Mouse (Mus musculus) adrenal gland, postnatal 4 days (tissue): ENCODE data around the gene Mphosph9. TPM values are rescaled to one million over a fixed set of nuclear protein-coding genes. Genes with fewer than 3 reads are reported as not detected.
"Not testable (repeated sequence)": the region's sequence is repeated elsewhere in the genome, so short reads cannot be mapped to it uniquely, and the experiment has no call there.

ENCODE experiments used
- DNase-seq, 2 experiments: peaks; one replicate each; pipeline ENCODE4 v3.0.0; 2021 to 2022; ENCODE audit warnings: low spot score in 2 of 2, mixed read lengths in 2 of 2
- total RNA-seq, 2 experiments: library from RNA; stranded (reverse); gene quantifications; 2 replicates each; pipeline ENCODE4 v1.2.3; 2021

Mphosph9 gene
- total RNA-seq, 2 experiments from 2014 or later, result 10.4 to 11.7 TPM

- peak; percentile 24 to 46 for DNase-seq
These were observed 21.4 kb upstream of the Mphosph9 start for GRCm38 (mm10) chr5:124349196-124349595.

- no peak for DNase-seq
These were observed 15.1 kb upstream of the Mphosph9 start for GRCm38 (mm10) chr5:124342897-124343296.

- DNase-seq, result not testable (repeated sequence)
These were observed 14.1 kb upstream of the Mphosph9 start for GRCm38 (mm10) chr5:124341753-124342339.

DNA sequence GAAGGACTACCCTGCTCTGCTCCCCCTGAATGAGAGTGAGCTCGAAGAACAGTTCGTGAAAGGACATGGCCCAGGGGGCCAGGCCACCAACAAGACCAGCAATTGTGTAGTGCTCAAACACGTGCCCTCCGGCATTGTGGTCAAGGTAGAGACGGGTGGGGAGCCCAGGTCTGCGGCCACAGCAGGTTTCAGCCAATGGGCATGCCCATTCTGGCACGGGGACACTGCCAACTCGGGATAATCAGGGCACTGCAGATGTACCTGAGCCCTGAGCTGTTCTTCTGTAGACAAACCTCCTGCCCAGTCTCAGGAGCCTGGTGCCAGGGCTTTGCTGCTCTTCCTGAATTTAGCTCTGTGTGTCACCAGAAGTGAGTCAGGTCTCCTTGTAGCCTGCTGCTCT, 11.0 kb upstream of the Mphosph9 start:
- DNase-seq, result no peak

- DNase-seq, result no peak
These were observed 10.1 kb upstream of the Mphosph9 start for GRCm38 (mm10) chr5:124337909-124338308.

- no peak for DNase-seq
These were observed 9.3 kb upstream of the Mphosph9 start for GRCm38 (mm10) chr5:124337103-124337502.

DNA sequence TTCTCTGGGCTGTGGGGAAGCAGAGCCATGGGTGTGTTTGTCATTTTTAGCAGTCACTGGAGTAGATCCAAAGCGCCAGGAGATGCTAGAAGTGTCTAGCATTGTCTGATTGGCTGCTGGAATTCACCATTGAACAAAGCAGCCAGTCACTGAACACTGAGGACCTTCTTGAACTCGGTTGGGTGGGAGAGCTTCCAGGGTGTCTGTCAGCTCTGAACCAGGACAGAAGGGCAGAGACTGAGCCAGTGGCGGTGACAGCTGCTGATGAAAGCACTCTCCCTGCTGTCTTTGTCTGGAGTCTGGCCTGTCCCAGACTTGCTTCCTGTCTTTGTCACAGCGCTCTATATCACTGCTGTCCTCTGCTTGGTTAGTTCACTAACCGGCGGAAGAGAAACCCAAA, 6.6 kb upstream of the Mphosph9 start:
- no peak for DNase-seq

DNA sequence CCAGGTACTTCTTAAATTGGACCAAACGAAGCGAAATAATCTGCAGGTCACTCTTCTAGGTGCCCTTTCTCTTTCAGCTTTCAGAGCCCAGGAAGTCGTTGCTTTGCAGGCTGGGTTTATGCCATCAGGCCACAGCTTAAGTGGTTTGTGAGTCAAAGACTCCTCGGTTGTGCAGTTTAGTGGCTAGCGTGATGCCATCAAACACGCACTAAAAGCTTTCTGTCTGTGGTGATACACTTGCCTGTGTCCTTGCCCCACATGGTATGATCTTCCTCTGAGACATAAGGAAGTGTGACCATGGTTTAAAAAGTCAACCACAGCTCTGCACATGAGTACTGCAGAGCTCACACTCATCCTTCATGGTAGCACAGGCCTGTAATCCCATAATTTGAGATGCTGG, 2.3 kb upstream of the Mphosph9 start:
- no peak for DNase-seq

DNA sequence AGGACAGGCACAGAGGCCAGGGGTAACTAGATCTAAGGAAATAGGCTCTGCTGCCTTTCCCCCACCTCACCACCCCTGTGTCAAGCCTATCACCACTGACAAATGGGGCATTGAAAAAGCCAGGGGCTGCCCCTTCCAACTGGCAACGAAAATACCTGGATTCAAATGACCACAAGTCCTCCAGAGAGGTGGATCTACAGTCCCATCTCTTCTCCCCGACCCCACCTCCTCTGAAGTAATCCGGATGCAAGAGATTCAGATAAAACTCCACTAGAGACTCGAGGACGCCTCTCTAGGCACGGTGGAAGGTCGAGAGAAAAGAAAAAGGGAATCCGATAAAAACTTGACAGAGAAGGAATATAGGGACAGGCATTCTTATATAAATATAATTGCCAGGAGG, 943 bp downstream of the Mphosph9 start:
- no peak for DNase-seq

GRCm38 (mm10) chr5:124317648-124318047, 10.1 kb downstream of the Mphosph9 start:
- DNase-seq, result no peak

DNA sequence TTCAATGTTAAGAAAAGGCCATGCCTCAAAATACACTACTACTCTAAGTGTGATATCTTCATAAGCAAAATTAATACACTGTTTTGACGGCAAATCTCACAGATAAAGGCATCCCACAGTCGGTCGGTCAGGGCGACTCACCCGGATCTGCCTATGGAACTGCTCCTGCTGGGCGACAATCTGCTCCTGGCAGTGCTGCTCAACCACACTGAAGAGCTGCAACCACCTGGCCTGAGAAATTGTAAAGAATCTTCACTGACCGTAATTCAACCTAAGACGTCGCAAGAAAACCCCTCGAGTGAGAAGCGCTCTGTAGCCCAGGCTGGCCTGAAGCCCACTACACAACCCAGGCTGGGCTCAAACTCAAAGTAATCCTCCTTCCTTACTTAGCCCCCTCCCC, 11.8 kb downstream of the Mphosph9 start:
- no peak for DNase-seq

- no peak for DNase-seq
These were observed 12.3 kb downstream of the Mphosph9 start for GRCm38 (mm10) chr5:124315498-124315897.

- DNase-seq, result no peak
These were observed 17.7 kb downstream of the Mphosph9 start for GRCm38 (mm10) chr5:124310091-124310490.

- no peak for DNase-seq
These were observed 18.6 kb downstream of the Mphosph9 start for GRCm38 (mm10) chr5:124309155-124309554.

DNA sequence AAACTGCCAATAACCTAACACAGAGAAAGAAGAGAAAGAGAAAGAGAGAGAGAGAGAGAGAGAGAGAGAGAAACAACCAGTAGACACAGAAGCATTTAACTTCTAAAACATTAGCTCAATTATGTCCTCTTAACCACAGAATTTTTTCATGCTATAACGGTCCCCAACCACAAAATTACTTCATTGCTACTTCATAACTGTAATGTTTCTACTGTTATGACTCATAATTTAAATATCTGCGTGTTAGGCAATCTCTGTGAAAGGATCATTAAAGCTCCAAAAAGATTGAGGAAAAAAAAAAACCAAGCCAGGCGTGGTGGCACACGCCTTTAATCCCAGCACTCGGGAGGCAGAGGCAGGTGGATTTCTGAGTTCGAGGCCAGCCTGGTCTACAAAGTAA, 24.9 kb downstream of the Mphosph9 start:
- not testable (repeated sequence) for DNase-seq

DNA sequence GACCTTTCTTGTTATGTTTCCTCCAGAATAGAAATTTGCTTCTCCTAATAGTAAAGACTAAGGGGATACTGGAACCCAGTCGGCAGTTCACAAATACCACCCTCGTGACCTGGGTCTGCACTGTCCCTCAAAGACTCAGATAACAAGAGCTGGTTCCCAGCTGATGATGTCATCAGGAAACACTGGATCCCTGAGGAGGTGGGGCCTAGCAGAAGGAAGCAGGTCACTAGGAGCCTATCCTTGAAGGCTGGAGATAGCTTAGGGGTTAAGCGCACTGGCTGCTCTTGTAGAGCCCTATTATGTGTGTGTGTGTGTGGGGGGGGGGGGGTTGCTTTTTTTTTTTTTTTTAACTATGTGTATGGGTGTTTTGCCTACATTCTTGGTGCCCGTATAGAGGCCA, 27.6 kb downstream of the Mphosph9 start:
- no peak for DNase-seq

DNA sequence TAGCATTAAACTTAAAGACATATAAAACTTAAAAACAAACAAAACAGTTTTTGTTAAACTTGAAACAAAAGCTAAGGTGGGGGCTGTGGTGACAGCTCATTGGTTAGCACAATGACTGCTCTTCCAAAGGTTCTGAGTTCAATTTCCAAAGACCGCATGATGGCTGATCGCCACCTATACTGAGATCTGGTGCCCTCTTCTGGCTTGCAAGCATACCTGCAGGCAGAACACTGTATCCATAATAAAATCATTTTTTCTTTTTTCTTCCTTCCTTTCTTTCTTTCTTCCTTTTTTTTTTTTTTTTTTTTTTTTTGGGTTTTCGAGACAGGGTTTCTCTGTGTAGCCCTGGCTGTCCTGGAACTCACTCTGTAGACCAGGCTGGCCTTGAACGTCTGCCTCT, 28.5 kb downstream of the Mphosph9 start:
- DNase-seq, result not testable (repeated sequence)

DNA sequence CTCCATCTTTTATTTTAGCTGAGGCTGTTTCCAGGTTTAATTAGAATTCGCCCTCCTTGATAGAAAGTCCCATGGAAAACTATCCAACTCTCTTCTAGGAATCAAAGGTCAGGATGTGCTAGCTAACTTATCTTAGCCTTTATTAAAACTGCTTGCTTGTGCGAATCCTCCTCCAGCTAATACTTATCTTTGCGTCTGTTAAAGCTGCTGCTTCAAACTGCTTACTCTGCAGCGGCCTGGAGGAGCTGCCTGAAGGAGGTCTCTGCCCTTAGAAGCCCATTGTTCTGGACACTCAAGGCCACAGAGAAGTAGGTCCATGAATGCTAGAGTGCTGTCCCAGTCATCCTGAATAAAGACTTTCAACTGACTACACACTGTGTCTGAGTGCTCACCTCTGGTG, 31.3 kb downstream of the Mphosph9 start:
- no peak for DNase-seq

DNA sequence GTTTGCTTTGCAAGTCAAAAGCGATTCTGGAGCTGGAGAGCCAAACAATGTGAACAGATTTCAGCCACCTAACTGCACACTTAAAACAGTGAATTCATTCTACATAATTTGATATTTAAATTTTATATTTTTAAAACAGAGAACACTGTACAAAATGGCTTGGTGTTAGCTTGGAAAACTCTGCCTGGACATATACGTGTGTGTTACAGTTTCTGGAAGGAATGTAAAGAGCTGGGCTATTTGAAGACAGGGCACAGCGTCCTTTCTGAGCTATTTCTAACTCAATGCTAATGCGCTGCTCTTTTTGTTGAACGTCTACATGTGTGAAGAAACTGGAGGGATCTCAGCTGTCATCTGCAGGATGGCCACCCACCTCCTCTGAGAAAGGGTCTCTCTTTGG, 33.8 kb downstream of the Mphosph9 start:
- no peak for DNase-seq

- no peak for DNase-seq
These were observed 37.6 kb downstream of the Mphosph9 start for GRCm38 (mm10) chr5:124290216-124290615.

GRCm38 (mm10) chr5:124287616-124288247, 40.0 kb downstream of the Mphosph9 start:
- DNase-seq, result no peak

DNA sequence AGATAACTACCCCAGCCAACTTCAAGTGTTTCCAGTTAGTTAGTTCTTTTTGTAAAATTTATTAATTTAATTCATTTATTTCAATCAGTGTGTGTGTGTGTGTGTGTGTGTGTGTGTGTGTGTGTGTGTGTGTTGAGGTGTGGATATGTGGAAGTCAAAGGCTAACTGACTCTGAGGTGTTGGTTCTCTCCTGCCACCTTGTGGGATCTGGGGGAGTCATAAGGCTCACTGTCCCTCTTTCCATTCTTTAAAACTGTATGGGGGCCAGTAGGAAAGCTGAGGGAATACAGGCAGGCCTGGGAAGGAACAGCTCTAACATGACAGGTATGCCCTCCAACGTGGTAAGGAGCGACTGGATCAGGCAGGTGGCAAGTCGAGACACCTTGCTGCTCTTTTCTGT, 43.4 kb downstream of the Mphosph9 start:
- DNase-seq, result no peak

DNA sequence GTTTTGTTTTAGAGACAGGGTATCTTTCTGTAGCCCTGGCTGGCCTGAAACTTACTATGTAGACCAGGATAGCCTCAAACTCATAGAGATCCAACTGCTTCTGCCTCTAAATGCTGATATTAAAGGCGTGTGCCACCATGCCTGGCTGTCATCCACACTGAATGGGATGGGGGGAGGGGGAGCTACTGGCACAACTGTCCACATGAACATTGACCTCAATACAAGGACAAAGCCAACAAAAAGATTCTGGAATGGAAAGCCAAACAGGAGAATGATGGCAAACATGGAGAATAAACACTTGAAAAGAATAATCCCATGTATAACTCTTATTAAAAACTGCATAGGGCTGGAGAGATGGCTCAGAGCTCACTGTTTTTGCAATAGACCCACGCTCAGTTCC, 44.9 kb downstream of the Mphosph9 start:
- DNase-seq, result no peak
